Mouse (Mus musculus) CH12F3 (cell line): ENCODE data around the gene 2200002J24Rik.

Experiments used
- in situ Hi-C: fragments of 300-500 bp; cut with MboI; formaldehyde crosslinking; loops from 2 replicates; pipeline ENCODE4 v1.14.3; 2020; ENCODE audit warnings: low sequenced_read_pairs

The 2200002J24Rik gene

DNA sequence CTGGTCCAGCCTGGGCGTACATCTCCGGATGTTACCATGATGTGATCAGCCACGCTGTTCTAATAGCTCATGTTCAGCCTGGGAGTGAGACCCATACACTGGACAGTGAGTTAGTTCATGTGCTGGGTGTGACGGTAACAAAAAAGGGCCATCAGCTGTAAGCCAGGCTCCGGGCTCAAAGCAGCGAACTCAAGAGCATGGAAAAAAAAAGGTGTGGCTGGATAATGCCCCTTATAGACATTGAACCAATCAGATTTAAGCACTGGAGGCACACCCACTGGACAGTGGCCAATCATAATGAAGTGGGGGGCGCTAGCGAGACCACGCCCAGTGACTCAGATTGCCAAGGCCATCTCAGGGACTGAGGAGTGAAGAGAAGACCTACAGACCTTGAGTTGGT is at the start of gene 2200002J24Rik:
2200002J24Rik (plus strand) TSS at position 338 of the 400 bp plus-strand sequence.
- in situ Hi-C loops = no loop called here

- in situ Hi-C loops = no loop called here
Measured at GRCm38 (mm10) chr7:30649591-30650540, 48.9 kb upstream of the 2200002J24Rik start, which contains the start of gene Rbm42. Rbm42 (minus strand) TSS chr7:30650317.

- in situ Hi-C loops = no loop called here
Measured at GRCm38 (mm10) chr7:30664529-30665200, 34.1 kb upstream of the 2200002J24Rik start, which contains the start of gene Haus5. Haus5 (minus strand) TSS chr7:30664994.

- in situ Hi-C loops = no loop called here
Measured at GRCm38 (mm10) chr7:30665321-30665720, 33.4 kb upstream of the 2200002J24Rik start.

DNA sequence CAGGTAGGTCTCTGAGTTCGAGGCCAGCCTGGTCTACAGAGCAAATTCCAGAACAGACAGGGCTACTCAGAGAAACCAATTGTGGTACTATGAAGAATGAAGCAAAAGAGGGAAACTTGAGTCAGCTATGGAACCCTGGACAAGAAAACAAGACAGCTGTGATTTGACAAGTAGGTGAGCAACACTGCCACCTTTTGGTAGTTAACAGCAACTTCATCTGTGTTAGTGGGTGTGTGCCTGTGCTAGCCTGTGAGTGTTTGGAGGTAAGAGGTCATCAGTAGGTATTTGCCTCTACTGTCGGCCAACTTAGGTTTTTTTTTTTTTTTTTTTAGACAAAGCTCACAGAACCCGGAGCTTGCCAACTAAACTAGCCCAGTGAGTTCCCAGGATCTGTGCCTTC is 29.5 kb upstream of the 2200002J24Rik start:
- in situ Hi-C loops = no loop called here

DNA sequence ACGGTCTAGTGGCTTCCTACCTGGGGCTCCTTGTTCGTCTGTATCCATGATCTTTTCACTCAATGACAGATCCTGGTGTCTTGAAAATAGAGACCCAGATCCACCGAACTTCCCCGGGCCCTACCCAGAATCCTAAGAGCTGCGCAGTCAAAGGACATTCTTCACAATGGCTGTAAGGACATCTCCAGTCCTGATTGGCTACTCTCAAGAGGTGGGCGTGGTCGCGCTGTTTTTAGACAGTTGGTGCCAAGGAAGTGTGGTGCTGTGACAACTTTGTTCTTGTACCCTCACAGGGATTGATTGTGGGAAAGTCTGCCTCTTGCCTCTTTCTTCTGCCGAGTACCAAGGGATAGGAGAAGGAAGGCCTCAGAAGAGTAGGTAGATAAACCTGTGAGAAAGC is 27.2 kb upstream of the 2200002J24Rik start, which contains the start of gene Pmis2:
Pmis2 (minus strand) TSS at position 126 of the 400 bp plus-strand sequence.
- in situ Hi-C loops = no loop called here

DNA sequence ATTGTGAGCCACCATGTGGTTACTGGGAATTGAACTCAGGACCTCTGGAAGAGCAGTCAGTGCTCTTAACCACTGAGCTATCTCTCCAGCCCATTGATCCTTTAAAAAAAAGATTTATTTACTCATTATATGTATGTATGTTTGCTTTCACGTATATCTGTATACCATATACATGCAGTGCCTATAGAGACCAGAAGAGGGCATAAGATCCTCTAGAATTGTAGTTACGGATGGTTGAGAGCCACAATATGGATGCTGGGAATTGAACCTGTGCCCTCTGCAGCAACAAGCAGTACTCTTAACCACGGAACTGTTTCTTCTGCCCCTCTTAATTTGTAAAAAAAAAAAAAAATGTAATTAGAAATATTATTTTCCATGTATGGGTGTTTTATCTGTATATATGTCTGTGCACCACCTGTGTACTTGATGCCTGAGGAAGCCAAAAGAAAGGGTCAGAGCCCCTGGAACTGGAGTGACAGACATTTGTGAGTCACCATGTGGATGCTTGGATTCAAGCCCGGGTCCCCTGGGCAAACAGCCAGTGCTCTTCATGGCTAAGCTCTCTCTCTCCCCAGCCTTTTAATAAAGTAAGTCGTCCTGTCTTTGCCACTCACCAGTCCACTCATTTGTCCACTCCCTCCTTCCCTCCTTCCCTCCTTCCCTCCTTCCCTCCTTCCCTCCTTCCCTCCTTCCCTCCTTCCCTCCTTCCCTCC is 20.3 kb upstream of the 2200002J24Rik start:
- in situ Hi-C loops = no loop called here

DNA sequence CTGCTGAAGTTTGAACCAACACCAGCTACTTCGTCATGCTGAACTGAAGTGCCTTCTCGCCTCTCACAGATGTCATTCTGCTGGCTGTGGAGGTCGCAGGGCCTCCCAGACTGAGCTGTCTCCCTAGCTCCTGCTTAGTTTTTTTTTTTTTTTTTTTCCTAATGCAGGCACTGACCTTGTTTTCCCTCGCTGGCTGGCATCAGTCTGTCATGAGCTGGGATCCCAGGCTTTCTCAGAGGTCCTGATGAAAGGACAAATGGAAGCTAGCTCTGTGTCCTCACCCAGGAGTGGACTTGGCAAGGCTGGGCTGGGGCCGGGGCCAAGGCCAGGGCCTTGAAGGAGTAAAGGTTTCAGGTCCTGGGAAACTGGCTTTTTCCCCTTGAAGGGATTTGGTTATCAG is 16.8 kb upstream of the 2200002J24Rik start:
- in situ Hi-C loops = no loop called here

DNA sequence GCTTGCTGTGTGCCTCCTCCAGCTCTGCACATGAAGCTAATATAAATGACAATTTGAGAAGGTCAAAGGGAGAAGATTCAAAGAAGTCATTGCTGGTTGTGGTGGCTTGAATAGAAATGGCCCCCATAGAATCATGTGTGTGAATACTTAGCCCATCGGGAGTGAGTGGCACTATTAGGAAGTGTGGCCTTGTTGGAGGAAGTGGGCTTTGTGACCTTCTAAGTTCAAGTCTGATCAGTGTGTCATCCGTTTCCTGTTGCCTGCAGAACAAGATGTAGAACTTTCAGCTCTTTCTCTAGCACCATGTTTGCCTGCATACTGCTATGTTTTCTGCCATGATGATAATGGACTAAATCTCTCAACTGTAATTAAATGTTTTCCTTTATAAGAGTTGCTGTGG is 15.3 kb upstream of the 2200002J24Rik start:
- in situ Hi-C loops = no loop called here

DNA sequence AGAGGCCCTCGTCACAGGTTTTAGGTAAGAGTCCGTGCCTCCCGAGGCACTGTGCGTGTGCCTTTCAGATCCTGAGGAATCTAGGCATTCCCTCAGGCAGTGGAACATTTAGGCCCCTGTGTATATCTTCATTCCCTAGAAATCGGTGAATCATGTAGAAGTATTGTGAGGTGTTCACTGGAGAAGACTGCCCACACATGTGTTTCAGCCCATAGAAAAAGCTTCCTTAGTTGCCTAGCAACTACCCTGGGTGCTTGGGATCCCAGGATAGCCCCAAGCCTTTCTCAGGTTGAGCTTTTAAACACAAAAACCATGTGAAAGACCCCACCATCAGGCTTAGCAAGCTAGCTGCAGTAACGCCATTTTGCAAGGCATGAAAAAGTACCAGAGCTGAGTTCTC is 10.4 kb upstream of the 2200002J24Rik start:
- in situ Hi-C loops = no loop called here

GRCm38 (mm10) chr7:30698101-30698500 is 625 bp upstream of the 2200002J24Rik start:
- in situ Hi-C loops = no loop called here

GRCm38 (mm10) chr7:30706214-30706882 is 7.6 kb downstream of the 2200002J24Rik start:
- in situ Hi-C loops = no loop called here

DNA sequence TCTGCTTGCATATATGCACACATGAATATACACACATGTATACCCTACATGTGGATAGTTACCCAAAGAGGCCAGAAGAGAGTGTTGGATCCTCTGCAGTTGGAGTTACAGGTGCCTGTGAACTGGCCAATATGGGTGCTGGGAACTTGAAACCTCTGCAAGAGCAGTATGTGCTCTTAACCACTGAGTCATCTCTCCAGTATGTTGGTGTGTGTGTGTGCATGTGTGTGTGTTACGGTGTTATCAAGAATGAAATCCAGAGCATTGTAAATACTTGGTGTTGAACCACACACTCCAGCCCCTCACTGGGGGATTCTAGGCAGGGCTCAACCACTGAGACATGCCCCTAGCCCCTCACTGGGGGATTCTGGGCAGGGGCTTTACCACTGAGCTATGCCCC is 8.7 kb downstream of the 2200002J24Rik start:
- in situ Hi-C loops = no loop called here

GRCm38 (mm10) chr7:30711942-30712341 is 13.2 kb downstream of the 2200002J24Rik start, which contains the start of gene Atp4a:
Atp4a (plus strand) TSS chr7:30712209.
- in situ Hi-C loops = no loop called here

DNA sequence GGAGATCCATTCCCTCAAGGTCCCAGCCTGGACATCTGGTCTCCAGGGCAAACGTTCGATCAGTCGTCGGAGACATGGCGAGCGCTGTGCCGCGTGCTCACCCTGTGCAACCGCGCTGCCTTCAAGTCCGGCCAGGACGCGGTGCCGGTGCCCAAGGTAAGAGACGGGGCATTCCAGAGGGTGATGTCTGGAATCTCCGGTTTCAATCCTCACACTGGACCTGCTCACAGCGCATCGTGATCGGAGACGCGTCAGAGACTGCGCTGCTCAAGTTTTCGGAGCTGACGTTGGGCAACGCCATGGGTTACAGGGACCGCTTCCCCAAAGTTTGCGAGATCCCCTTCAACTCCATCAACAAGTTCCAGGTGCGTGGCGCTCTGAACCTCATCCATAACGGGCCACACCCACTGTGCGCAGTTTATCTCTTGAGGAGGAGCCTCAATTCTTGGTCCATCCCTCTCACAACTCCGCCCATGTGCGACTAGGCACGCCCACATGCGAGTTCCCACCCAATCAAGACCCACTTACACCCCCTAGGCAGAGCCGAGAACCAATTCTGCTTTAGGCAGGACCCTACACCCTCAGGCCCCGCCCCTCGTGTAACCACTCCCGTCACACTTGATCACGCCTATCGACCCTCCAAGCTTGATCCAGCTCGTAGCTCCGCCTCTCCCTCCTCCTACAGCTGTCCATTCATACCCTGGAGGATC is 18.4 kb downstream of the 2200002J24Rik start:
- in situ Hi-C loops = no loop called here

- in situ Hi-C loops = no loop called here
Measured at GRCm38 (mm10) chr7:30717716-30718046, 19.0 kb downstream of the 2200002J24Rik start.

- in situ Hi-C loops = no loop called here
Measured at GRCm38 (mm10) chr7:30719669-30720068, 20.9 kb downstream of the 2200002J24Rik start.

- in situ Hi-C loops = no loop called here
Measured at GRCm38 (mm10) chr7:30721286-30721685, 22.6 kb downstream of the 2200002J24Rik start.

GRCm38 (mm10) chr7:30723274-30723953 is 24.7 kb downstream of the 2200002J24Rik start:
- in situ Hi-C loops = no loop called here
